Mouse (Mus musculus) neural tube, embryonic 12.5 days (tissue): ENCODE measurements around the gene Pqbp1. TPM values are rescaled to one million over a fixed set of nuclear protein-coding genes. Genes with fewer than 3 reads are reported as not detected.

Source experiments
- polyA plus RNA-seq: library from polyadenylated mRNA; unstranded; fragments of >200 nt; fragmentation: Nextera tagmentation; extraction: Ambion mirVana; gene quantifications from 2 replicates; pipeline ENCODE4 v1.2.1, GENCODE M21; 2016

The Pqbp1 gene
- polyA plus RNA-seq, 1 experiment from 2014 or later = 179 TPM

Other genes with a start within 250 kb of the Pqbp1 start
- gene Prickle3, start 242.0 kb downstream of the Pqbp1 start, polyA plus RNA-seq = 2.4 and 3.0 TPM in 2 replicates
- gene Plp2, start 227.9 kb downstream of the Pqbp1 start, polyA plus RNA-seq = 31.2 and 34.6 TPM in 2 replicates
- gene Magix, start 218.0 kb downstream of the Pqbp1 start, polyA plus RNA-seq = 0.09 TPM in 1 of 2 replicates, not detected in the other
- gene Gpkow, start 202.1 kb downstream of the Pqbp1 start, polyA plus RNA-seq = 44.1 and 46.6 TPM in 2 replicates
- gene Wdr45, start 184.9 kb downstream of the Pqbp1 start, polyA plus RNA-seq = 26.2 and 27.8 TPM in 2 replicates
- not detected in 2 replicates for gene Gm45208, start 177.0 kb downstream of the Pqbp1 start, polyA plus RNA-seq
- 89.2 and 93.6 TPM in 2 replicates for gene Praf2, start 170.8 kb downstream of the Pqbp1 start, polyA plus RNA-seq
- gene Ccdc120, start 148.4 kb downstream of the Pqbp1 start, polyA plus RNA-seq = 34.8 and 38.7 TPM in 2 replicates
- gene Tfe3, start 136.7 kb downstream of the Pqbp1 start, polyA plus RNA-seq = 32.9 and 35.5 TPM in 2 replicates
- 73.3 and 81.4 TPM in 2 replicates for gene Gripap1, start 109.5 kb downstream of the Pqbp1 start, polyA plus RNA-seq
- 1.5 and 2.3 TPM in 2 replicates for gene Kcnd1, start 77.0 kb downstream of the Pqbp1 start, polyA plus RNA-seq
- 68.6 and 72.3 TPM in 2 replicates for gene Otud5, start 57.9 kb downstream of the Pqbp1 start, polyA plus RNA-seq
- gene Pim2, start 21.0 kb downstream of the Pqbp1 start, polyA plus RNA-seq = 9.3 and 12.8 TPM in 2 replicates
- 35.4 and 36.5 TPM in 2 replicates for gene Slc35a2, start 15.2 kb downstream of the Pqbp1 start, polyA plus RNA-seq
- gene Timm17b, start 88 bp upstream of the Pqbp1 start, polyA plus RNA-seq = 143 and 147 TPM in 2 replicates
- gene Gm10491, start 8.6 kb upstream of the Pqbp1 start, polyA plus RNA-seq = not detected in 2 replicates
- gene Gm10490, start 10.3 kb upstream of the Pqbp1 start, polyA plus RNA-seq = not detected in 2 replicates
- gene Pcsk1n, start 20.6 kb upstream of the Pqbp1 start, polyA plus RNA-seq = 137 and 142 TPM in 2 replicates
- gene Eras, start 29.3 kb upstream of the Pqbp1 start, polyA plus RNA-seq = not detected in 2 replicates
- 56.8 and 60.8 TPM in 2 replicates for gene Hdac6, start 48.6 kb upstream of the Pqbp1 start, polyA plus RNA-seq
- 1.2 and 1.5 TPM in 2 replicates for gene Gata1, start 78.8 kb upstream of the Pqbp1 start, polyA plus RNA-seq
- not detected in 2 replicates for gene Glod5, start 119.2 kb upstream of the Pqbp1 start, polyA plus RNA-seq
- 58.3 and 63.2 TPM in 2 replicates for gene Suv39h1, start 175.5 kb upstream of the Pqbp1 start, polyA plus RNA-seq
- 0.22 and 0.23 TPM in 2 replicates for gene Was, start 191.2 kb upstream of the Pqbp1 start, polyA plus RNA-seq
- 42.6 and 45.0 TPM in 2 replicates for gene Wdr13, start 233.6 kb upstream of the Pqbp1 start, polyA plus RNA-seq
- gene Rbm3, start 246.6 kb upstream of the Pqbp1 start, polyA plus RNA-seq = 397 and 400 TPM in 2 replicates